Mouse (Mus musculus): ENCODE measurements around the gene Gm49345. TPM values are rescaled to one million over a fixed set of nuclear protein-coding genes. Genes with fewer than 3 reads are reported as not detected.
A peak's percentile ranks its signal among the peaks of the same experiment; 100 is the strongest.
"Not testable (repeated sequence)": the region's sequence is repeated elsewhere in the genome, so short reads cannot be mapped to it uniquely, and the experiment has no call there.

Gm49345 gene
- not detected in 2 replicates for polyA plus RNA-seq (2015; fragmentation: Nextera tagmentation; extraction: Ambion mirVana)

GRCm38 (mm10) chr13:67637294-67638007 lies at the start of gene Gm49345, which contains the start of gene Zfp729a:
Gene Gm49345, minus strand, starts transcription at chr13:67637769.
Gene Zfp729a, minus strand, starts transcription at chr13:67637791.
- peak; percentile 89 for DNase-seq (ENCODE audit: low spot score)

- DNase-seq (ENCODE audit: low spot score), result no peak
These were observed 49.4 kb upstream of the Gm49345 start, which contains the start of gene Zfp738 for GRCm38 (mm10) chr13:67686971-67687370. Gene Zfp738, minus strand, starts transcription at chr13:67687071.

- DNase-seq (ENCODE audit: low spot score), result not testable (repeated sequence)
These were observed 46.3 kb upstream of the Gm49345 start for GRCm38 (mm10) chr13:67683841-67684240.

- DNase-seq (ENCODE audit: low spot score), result peak; percentile 86
These were observed 45.6 kb upstream of the Gm49345 start for GRCm38 (mm10) chr13:67682959-67683735.

- no peak for DNase-seq (ENCODE audit: low spot score)
These were observed 37.3 kb upstream of the Gm49345 start for GRCm38 (mm10) chr13:67674902-67675301.

- DNase-seq (ENCODE audit: low spot score), result no peak
These were observed 14.9 kb upstream of the Gm49345 start for GRCm38 (mm10) chr13:67652496-67652895.

GRCm38 (mm10) chr13:67610108-67610507 lies 27.5 kb downstream of the Gm49345 start:
- DNase-seq (ENCODE audit: low spot score), result no peak

GRCm38 (mm10) chr13:67609066-67609876 lies 28.3 kb downstream of the Gm49345 start, which contains the start of gene Zfp729b:
Gene Zfp729b, minus strand, starts transcription at chr13:67609707.
- peak; percentile 92 for DNase-seq (ENCODE audit: low spot score)

- DNase-seq (ENCODE audit: low spot score), result no peak
These were observed 64.9 kb downstream of the Gm49345 start for GRCm38 (mm10) chr13:67572591-67573189.

GRCm38 (mm10) chr13:67553730-67554129 lies 83.8 kb downstream of the Gm49345 start, which contains the start of gene Zfp748:
Gene Zfp748, minus strand, starts transcription at chr13:67553830.
- no peak for DNase-seq (ENCODE audit: low spot score)

GRCm38 (mm10) chr13:67552505-67553346 lies 84.8 kb downstream of the Gm49345 start:
- peak; percentile 91 for DNase-seq (ENCODE audit: low spot score)

GRCm38 (mm10) chr13:67545941-67546340 lies 91.6 kb downstream of the Gm49345 start:
- DNase-seq (ENCODE audit: low spot score), result no peak

Other genes with a start within 250 kb of the Gm49345 start
- gene Zfp429, start 237.9 kb downstream of the Gm49345 start, polyA plus RNA-seq (2015; fragmentation: Nextera tagmentation; extraction: Ambion mirVana), result 8.7 and 9.1 TPM in 2 replicates
- 2.2 and 2.3 TPM in 2 replicates for gene Zfp459, start 216.4 kb downstream of the Gm49345 start, polyA plus RNA-seq (2015; fragmentation: Nextera tagmentation; extraction: Ambion mirVana)
- gene Zfp874a, start 186.1 kb downstream of the Gm49345 start, polyA plus RNA-seq (2015; fragmentation: Nextera tagmentation; extraction: Ambion mirVana), result 6.6 and 7.7 TPM in 2 replicates
- 4.3 and 5.7 TPM in 2 replicates for gene Zfp874b, start 153.5 kb downstream of the Gm49345 start, polyA plus RNA-seq (2015; fragmentation: Nextera tagmentation; extraction: Ambion mirVana)
- gene Zfp58, start 137.2 kb downstream of the Gm49345 start, polyA plus RNA-seq (2015; fragmentation: Nextera tagmentation; extraction: Ambion mirVana), result 11.4 and 12.7 TPM in 2 replicates
- not detected in 2 replicates for gene Gm26965, start 111.6 kb downstream of the Gm49345 start, polyA plus RNA-seq (2015; fragmentation: Nextera tagmentation; extraction: Ambion mirVana)
- gene Zfp87, start 111.6 kb downstream of the Gm49345 start, polyA plus RNA-seq (2015; fragmentation: Nextera tagmentation; extraction: Ambion mirVana), result 43.2 and 54.1 TPM in 2 replicates
- 13.5 and 14.0 TPM in 2 replicates for gene Zfp748, start 83.9 kb downstream of the Gm49345 start, polyA plus RNA-seq (2015; fragmentation: Nextera tagmentation; extraction: Ambion mirVana)
- 5.0 and 5.3 TPM in 2 replicates for gene Zfp729b, start 28.1 kb downstream of the Gm49345 start, polyA plus RNA-seq (2015; fragmentation: Nextera tagmentation; extraction: Ambion mirVana)
- gene Zfp729a, start within 50 bp of the Gm49345 start, polyA plus RNA-seq (2015; fragmentation: Nextera tagmentation; extraction: Ambion mirVana), result 3.2 and 3.9 TPM in 2 replicates
- gene Zfp738, start 49.3 kb upstream of the Gm49345 start, polyA plus RNA-seq (2015; fragmentation: Nextera tagmentation; extraction: Ambion mirVana), result 7.8 and 9.0 TPM in 2 replicates
- gene Zfp65, start 91.4 kb upstream of the Gm49345 start, polyA plus RNA-seq (2015; fragmentation: Nextera tagmentation; extraction: Ambion mirVana), result 3.7 and 3.8 TPM in 2 replicates
- gene Zfp85, start 117.5 kb upstream of the Gm49345 start, polyA plus RNA-seq (2015; fragmentation: Nextera tagmentation; extraction: Ambion mirVana), result 7.8 and 8.5 TPM in 2 replicates
- gene Zfp493, start 141.9 kb upstream of the Gm49345 start, polyA plus RNA-seq (2015; fragmentation: Nextera tagmentation; extraction: Ambion mirVana), result 1.1 and 1.6 TPM in 2 replicates
- 6.8 and 7.9 TPM in 2 replicates for gene Zfp273, start 176.0 kb upstream of the Gm49345 start, polyA plus RNA-seq (2015; fragmentation: Nextera tagmentation; extraction: Ambion mirVana)
- 1.6 TPM in 2 replicates for gene Gm10037, start 193.3 kb upstream of the Gm49345 start, polyA plus RNA-seq (2015; fragmentation: Nextera tagmentation; extraction: Ambion mirVana)
- not detected in 2 replicates for gene BC048507, start 225.6 kb upstream of the Gm49345 start, polyA plus RNA-seq (2015; fragmentation: Nextera tagmentation; extraction: Ambion mirVana)

All from thymus, postnatal 0 days (tissue).